ENCODE assay signal across 8 mouse cellular contexts in the genomic region with DNA sequence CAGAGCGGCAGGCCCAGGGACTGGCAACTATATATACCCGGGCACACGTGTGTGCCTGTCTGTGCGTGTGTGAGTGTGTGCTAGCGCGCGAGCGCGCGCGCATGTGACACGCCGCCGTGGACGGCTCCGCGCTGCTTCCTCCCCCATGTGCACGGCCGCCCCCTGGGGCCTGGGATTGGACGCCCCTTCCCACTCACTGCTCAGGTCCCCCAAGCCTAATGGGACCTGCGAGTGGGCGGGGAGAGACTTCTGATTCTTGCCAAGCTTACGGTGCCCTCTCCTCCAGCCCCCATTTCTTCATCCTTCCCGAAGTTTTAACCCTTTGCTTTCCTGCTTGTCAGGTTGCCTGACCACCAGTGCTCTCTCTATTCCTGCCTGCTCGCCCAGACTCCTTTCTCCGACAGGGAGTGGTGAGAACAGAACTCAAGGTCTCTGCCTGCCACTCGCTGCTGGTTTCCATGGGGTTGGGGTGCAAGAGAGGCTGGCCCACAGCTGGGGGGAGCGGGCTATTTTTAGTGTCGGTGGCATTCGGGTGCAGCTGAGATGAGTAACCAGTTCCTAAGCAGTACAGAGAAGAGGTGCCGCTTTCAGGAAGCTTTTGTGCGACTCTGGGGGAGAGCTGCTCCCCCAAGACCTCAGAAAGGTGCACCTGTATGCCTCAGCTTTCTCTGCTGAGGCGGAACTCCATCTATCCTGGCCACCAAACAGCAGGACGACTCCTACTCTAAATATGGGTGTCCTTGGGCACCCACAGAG. TPM values are rescaled to one million over a fixed set of nuclear protein-coding genes. Genes with fewer than 3 reads are reported as not detected.
A peak's percentile ranks its signal among the peaks of the same experiment; 100 is the strongest.
DNase-seq lines count a peak whose midpoint lies in the region; ATAC-seq and TF ChIP-seq lines count a peak whose summit lies in the region.

No protein-coding gene starts in this region.

- H3K9me3 ChIP-seq in heart, embryonic 15.5 days (replicated peaks): no peaks in the 10 kb centered on the region
- no peaks in the 10 kb centered on the region for H3K9me3 ChIP-seq in midbrain, embryonic 10.5 days (replicated peaks)

- H3K4me3 ChIP-seq in heart, embryonic 15.5 days: peak overlapping the region; percentile 49
- H3K4me3 ChIP-seq in midbrain, embryonic 10.5 days: peak overlapping the region; percentile 59
- H3K4me3 ChIP-seq in thymus, adult 2 months (ENCODE audit: control insufficient read depth, insufficient read depth, low read length): peak overlapping the region; percentile 45

- H3K27me3 ChIP-seq in heart, embryonic 15.5 days: peaks cover 65% of the 10 kb centered on the region
- H3K27me3 ChIP-seq in midbrain, embryonic 10.5 days (ENCODE audit: low read depth, poor library complexity, severe bottlenecking): peaks cover 80% of the 10 kb centered on the region
- H3K27me3 ChIP-seq in thymus, adult 2 months (ENCODE audit: control insufficient read depth, insufficient read depth, low read length): peaks cover 35% of the 10 kb centered on the region

- no peak for TF ChIP-seq POLR2A in brain, embryonic 14.5 days (IDR thresholded peaks at IDR 0.05; ENCODE audit: borderline replicate concordance, extremely low read depth, insufficient read depth, insufficient read length, poor library complexity, severe bottlenecking)
- TF ChIP-seq POLR2A in thymus, adult 2 months (IDR thresholded peaks at IDR 0.05; ENCODE audit: control insufficient read depth, extremely low read depth, insufficient read depth, low read length, poor library complexity): peak; percentile 51; the same call in 1 of the 2 replicates

- under 1% methylated on average over 34 of the region's 34 CpGs for WGBS in heart, embryonic 15.5 days
- 1% methylated on average over 34 of the region's 34 CpGs for WGBS in midbrain, embryonic 10.5 days
- under 1% methylated on average over 34 of the region's 34 CpGs for WGBS in thymus, adult 2 months

- H3K27ac ChIP-seq in heart, embryonic 15.5 days: no peak overlapping the region
- peak overlapping the region; percentile 82 for H3K27ac ChIP-seq in midbrain, embryonic 10.5 days (replicated peaks)
- H3K27ac ChIP-seq in thymus, adult 2 months (ENCODE audit: control insufficient read depth, insufficient read depth, low read length): no peak overlapping the region

- 0 out of 2 replicates have a peak, but pooled peaks have one; percentile 13 for ATAC-seq in heart, embryonic 15.5 days (replicated peaks; ENCODE audit: insufficient number of reproducible peaks, insufficient read depth, low FRiP score, low read depth)

- peak overlapping the region; percentile 95 for H3K4me2 ChIP-seq in heart, embryonic 15.5 days

- H3K4me1 ChIP-seq in heart, embryonic 15.5 days (replicated peaks): peaks cover 66% of the 10 kb centered on the region
- H3K4me1 ChIP-seq in midbrain, embryonic 10.5 days: peaks cover 67% of the 10 kb centered on the region
- peaks cover 42% of the 10 kb centered on the region for H3K4me1 ChIP-seq in thymus, adult 2 months (replicated peaks; ENCODE audit: control insufficient read depth, insufficient read depth, low read length)

- H3K36me3 ChIP-seq in heart, embryonic 15.5 days: peaks cover 9% of the 10 kb centered on the region
- H3K36me3 ChIP-seq in midbrain, embryonic 10.5 days: peaks cover 23% of the 10 kb centered on the region
- peaks cover 7% of the 10 kb centered on the region for H3K36me3 ChIP-seq in thymus, adult 2 months (ENCODE audit: control insufficient read depth, insufficient read depth, low read length)

- DNase-seq in retina, postnatal 1 day: peak; percentile 78
- DNase-seq in retina, embryonic 14.5 days (ENCODE audit: low spot score): no peak
- DNase-seq in brain, embryonic 14.5 days (ENCODE audit: low read depth): peak; percentile 66
- peak; percentile 87 to 91 for DNase-seq in layer of hippocampus, postnatal 25 days (ENCODE audit: extremely low spot score in 1 of 2, low spot score in 1 of 2)
- DNase-seq in midbrain, embryonic 10.5 days (ENCODE audit: low spot score): peak; percentile 46
- peak; percentile 68 for DNase-seq in thymus, adult 2 months
- DNase-seq in urinary bladder, adult 2 months (ENCODE audit: low spot score): no peak

- H3K9ac ChIP-seq in heart, embryonic 15.5 days: peak overlapping the region; percentile 39

- no peak for TF ChIP-seq CTCF in brain, embryonic 14.5 days (IDR thresholded peaks at IDR 0.05; ENCODE audit: borderline replicate concordance, extremely low read depth, insufficient read depth, insufficient read length)
- TF ChIP-seq CTCF in thymus, adult 2 months (IDR thresholded peaks at IDR 0.05; ENCODE audit: borderline replicate concordance, control insufficient read depth, extremely low read depth, insufficient read depth, low read length, poor library complexity): no peak

RNA-seq across cellular contexts. Expression of a gene that starts 1.2 kb away (rescaled TPM):
- polyA plus RNA-seq in brain, embryonic 14.5 days (2012; rRNA removed): 1.8 and 2.2 TPM in 2 replicates
- polyA plus RNA-seq in heart, embryonic 15.5 days (2015; fragmentation: Nextera tagmentation; extraction: Ambion mirVana): 0.32 and 0.66 TPM in 2 replicates
- 1,000 to 10,000 TPM; 1,586 to 1,599 TPM for total RNA-seq in layer of hippocampus, postnatal 25 days (2021)
- 0.54 and 0.82 TPM in 2 replicates for polyA plus RNA-seq in midbrain, embryonic 10.5 days (2016; fragmentation: Nextera tagmentation; extraction: Ambion mirVana)
- polyA plus RNA-seq in thymus, adult 2 months (2012; rRNA removed): 0.26 and 0.65 TPM in 2 replicates
- 0.04 and 0.08 TPM in 2 replicates for polyA plus RNA-seq in urinary bladder, adult 2 months (2012; rRNA removed)

RNA-seq across cellular contexts. Expression of a gene that starts 18.4 kb away (rescaled TPM):
- polyA plus RNA-seq in brain, embryonic 14.5 days (2012; rRNA removed): 1.2 and 2.9 TPM in 2 replicates
- not detected in 2 replicates for polyA plus RNA-seq in heart, embryonic 15.5 days (2015; fragmentation: Nextera tagmentation; extraction: Ambion mirVana)
- not detected for total RNA-seq in layer of hippocampus, postnatal 25 days (2021)
- 22.0 and 24.0 TPM in 2 replicates for polyA plus RNA-seq in midbrain, embryonic 10.5 days (2016; fragmentation: Nextera tagmentation; extraction: Ambion mirVana)
- polyA plus RNA-seq in thymus, adult 2 months (2012; rRNA removed): 0.07 and 0.22 TPM in 2 replicates
- polyA plus RNA-seq in urinary bladder, adult 2 months (2012; rRNA removed): 0.04 and 0.09 TPM in 2 replicates

RNA-seq across cellular contexts. Expression of a gene that starts 23.2 kb away (rescaled TPM):
- 71.8 and 85.7 TPM in 2 replicates for polyA plus RNA-seq in brain, embryonic 14.5 days (2012; rRNA removed)
- 93.5 and 100 TPM in 2 replicates for polyA plus RNA-seq in heart, embryonic 15.5 days (2015; fragmentation: Nextera tagmentation; extraction: Ambion mirVana)
- total RNA-seq in layer of hippocampus, postnatal 25 days (2021): 10 to 100 TPM; 51.2 to 51.3 TPM
- 90.4 and 94.9 TPM in 2 replicates for polyA plus RNA-seq in midbrain, embryonic 10.5 days (2016; fragmentation: Nextera tagmentation; extraction: Ambion mirVana)
- polyA plus RNA-seq in thymus, adult 2 months (2012; rRNA removed): 90.7 and 105 TPM in 2 replicates
- 83.1 and 89.5 TPM in 2 replicates for polyA plus RNA-seq in urinary bladder, adult 2 months (2012; rRNA removed)

RNA-seq across cellular contexts. Expression of a gene that starts 30.1 kb away (rescaled TPM):
- polyA plus RNA-seq in brain, embryonic 14.5 days (2012; rRNA removed): 0.95 and 2.4 TPM in 2 replicates
- polyA plus RNA-seq in heart, embryonic 15.5 days (2015; fragmentation: Nextera tagmentation; extraction: Ambion mirVana): 0.46 TPM in 1 of 2 replicates, not detected in the other
- total RNA-seq in layer of hippocampus, postnatal 25 days (2021): under 1 TPM; 0.31 to 0.37 TPM
- polyA plus RNA-seq in midbrain, embryonic 10.5 days (2016; fragmentation: Nextera tagmentation; extraction: Ambion mirVana): 0.14 and 0.24 TPM in 2 replicates
- 3.4 and 3.9 TPM in 2 replicates for polyA plus RNA-seq in thymus, adult 2 months (2012; rRNA removed)
- polyA plus RNA-seq in urinary bladder, adult 2 months (2012; rRNA removed): 4.0 and 6.8 TPM in 2 replicates

RNA-seq across cellular contexts. Expression of a gene that starts 45.1 kb away (rescaled TPM):
- polyA plus RNA-seq in brain, embryonic 14.5 days (2012; rRNA removed): 119 and 156 TPM in 2 replicates
- polyA plus RNA-seq in heart, embryonic 15.5 days (2015; fragmentation: Nextera tagmentation; extraction: Ambion mirVana): 29.5 and 41.5 TPM in 2 replicates
- total RNA-seq in layer of hippocampus, postnatal 25 days (2021): 100 to 1,000 TPM; 759 to 832 TPM
- polyA plus RNA-seq in midbrain, embryonic 10.5 days (2016; fragmentation: Nextera tagmentation; extraction: Ambion mirVana): 41.2 and 43.2 TPM in 2 replicates
- 165 and 182 TPM in 2 replicates for polyA plus RNA-seq in thymus, adult 2 months (2012; rRNA removed)
- polyA plus RNA-seq in urinary bladder, adult 2 months (2012; rRNA removed): 74.0 and 79.1 TPM in 2 replicates

Comparison
In these comparisons a context has a peak if more than half of its experiments do, and no peak if none do; other contexts are left out.
1. DNase-seq: peak in retina, postnatal 1 day (single experiment), brain, embryonic 14.5 days (single experiment), layer of hippocampus, postnatal 25 days (2 of 2), midbrain, embryonic 10.5 days (single experiment) and thymus, adult 2 months (single experiment); none in retina, embryonic 14.5 days (single experiment) and urinary bladder, adult 2 months (single experiment).
2. Peak in every context shown above with its lines, with median percentiles within 50 percentile points of each other: H3K4me3 ChIP-seq.